Mouse (Mus musculus) kidney, postnatal 10 days (tissue): ENCODE data around the gene Fam135a.
"Not testable (repeated sequence)": the region's sequence is repeated elsewhere in the genome, so short reads cannot be mapped to it uniquely, and the experiment has no call there.

ENCODE experiments used
- DNase-seq: peaks from one replicate; pipeline ENCODE4 v3.0.0; 2021; ENCODE audit warnings: mixed read lengths

Fam135a gene

DNA sequence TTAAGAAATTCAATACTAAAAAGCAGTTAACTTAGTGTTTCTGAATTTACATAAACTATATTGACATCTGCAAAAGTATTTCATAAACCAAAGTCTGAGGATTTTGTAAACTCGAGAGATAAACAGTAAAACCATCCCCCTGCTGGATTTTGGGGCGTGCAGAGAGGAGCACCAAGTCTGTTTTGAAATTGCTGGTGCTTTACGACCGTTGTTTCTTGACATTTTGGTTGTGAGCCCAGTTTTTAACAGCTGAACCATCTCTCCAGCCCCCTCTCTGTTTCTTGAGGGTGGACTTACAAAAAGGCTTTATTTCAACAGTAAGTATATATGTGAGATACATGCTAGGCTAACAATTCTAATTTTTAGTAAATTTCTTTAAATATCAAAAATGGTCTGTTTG lies 33.4 kb downstream of the Fam135a start:
- DNase-seq: no peak

DNA sequence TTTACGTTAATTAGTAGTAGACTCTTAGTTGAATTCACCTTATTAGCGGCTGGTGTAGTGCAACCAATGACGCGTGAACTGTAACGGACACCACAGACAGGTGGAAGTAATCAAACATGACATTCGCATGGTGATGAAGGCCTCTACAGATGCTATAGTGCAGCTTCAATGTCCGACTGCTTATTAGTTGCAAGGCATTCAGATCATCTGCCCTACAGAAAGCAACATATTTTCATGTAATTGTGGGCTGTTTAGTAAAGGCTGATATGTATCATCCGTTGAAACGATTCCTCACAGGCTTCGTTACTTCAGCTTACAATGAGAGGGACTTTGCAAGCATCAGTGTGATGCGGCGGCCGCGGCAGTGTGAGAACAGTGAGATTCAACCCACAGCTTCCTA lies 44.4 kb downstream of the Fam135a start:
- DNase-seq: no peak

DNA sequence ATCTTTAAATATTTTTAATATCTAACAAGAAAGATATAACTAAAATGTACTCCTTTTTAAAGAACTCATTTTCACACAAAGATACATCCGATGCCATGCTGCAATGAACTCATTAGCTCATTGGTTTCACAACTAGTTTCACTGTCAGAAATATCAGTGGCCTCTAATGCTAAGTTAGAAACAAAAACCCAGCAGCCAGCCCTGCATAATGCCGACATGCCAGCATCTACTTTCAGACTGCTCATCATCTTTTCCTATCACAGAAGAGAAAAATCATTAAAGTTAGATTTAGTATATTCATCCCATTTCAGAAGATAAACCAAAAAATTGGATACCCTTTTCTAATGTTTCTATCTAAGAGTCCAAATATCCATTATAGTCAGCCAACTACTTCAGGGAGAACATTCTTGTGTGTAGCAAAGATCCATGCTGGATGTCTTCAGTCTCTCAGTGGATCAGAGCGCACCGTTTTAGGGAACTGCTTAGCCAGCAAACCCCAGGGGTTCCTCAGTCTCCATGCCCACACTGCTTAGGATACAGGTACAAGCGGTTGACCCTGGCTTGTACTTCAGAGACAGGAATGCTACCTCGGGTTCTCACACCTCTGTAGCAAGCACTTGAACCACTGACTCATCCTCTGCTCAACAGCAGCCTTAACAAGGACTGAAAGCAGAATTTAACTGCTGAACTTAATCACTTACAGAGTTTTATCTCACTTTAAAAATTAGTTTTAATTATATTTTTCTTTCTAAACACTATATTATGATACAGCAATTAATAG lies 53.2 kb downstream of the Fam135a start:
- no peak for DNase-seq

DNA sequence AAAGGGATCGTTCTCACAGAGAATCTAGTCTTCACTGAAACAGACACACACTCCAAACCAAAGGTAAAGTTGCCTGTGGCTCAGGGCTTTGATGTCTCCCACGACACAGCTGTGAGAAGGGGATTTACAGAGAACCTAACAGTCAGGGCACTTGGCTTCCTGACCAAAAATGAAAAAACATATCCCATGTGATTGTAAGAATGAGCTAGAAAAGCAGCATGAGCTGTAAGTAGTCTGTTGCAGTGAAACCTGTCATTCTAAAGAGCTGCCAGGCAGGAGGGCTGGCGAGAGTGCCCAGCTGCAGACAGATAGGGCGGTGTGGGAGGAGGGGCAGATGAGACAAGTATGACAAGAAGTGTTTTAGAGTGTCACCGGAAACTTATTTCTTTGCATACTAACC lies 54.5 kb downstream of the Fam135a start:
- no peak for DNase-seq

DNA sequence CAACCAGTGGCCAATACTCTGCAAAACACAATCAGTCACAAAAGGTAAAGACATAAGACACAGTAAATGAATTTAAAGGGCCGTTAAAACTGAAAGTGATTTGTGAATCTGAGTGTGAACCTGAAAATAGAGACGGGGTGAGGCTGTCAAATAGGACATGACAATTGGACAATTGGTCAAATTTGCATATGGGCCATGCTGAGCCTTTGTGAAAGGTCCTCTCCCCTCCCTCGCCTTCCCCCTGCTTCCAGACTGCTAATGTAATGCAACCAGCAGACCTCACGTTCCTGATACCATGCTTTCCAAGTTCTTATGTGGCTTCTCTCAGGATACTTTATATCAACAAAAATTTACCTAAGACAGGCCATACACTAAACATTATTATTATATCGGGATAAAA lies 57.1 kb downstream of the Fam135a start:
- no peak for DNase-seq

DNA sequence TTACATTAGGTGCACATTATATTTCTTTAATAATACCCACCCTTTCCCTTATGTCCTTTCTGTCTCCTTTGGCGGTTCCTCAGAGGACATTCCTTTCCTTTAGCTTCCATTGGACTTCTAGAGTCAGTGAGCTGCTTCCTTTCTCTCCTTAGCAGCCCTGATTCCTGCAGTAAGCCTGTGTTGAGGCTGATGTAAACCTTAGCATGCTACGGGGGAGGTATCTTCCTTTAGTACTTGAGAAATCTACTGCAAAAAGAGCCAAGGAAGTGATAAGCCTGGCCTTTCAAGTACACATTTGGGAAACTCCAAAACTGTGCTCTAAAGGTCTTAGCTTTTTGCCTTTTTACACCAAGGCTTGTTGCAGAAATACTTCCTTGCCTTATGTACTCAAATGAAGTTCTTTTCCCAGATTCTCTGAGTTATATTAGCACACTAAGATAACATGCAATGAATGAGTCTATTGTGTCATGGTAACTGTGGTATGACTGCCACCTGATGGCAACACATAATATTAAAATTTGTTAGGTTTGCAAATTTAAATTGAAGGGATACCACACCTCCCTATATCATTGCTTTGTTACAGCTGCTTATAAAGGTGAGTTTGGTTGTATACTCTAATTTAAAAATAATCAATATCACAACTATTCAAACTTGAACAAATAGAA lies 66.2 kb downstream of the Fam135a start:
- DNase-seq: no peak

DNA sequence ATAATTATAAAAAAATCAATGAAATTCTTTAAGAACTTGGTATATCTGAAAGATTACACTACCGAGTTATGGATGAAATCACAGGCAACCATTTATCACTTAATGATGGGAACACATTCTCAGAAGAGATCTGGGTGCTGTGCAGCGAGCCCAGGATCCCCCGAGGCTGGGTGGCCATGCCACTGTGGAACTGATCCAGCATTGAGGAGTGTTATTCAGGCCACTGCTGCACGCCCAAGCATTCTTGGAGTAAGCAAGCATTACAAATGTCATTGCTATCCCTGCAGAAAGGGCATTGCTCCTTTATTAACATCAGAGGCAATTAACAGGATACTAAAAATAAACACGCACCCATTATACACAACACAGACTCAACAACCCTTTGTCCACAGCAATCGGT lies 89.3 kb downstream of the Fam135a start:
- no peak for DNase-seq

DNA sequence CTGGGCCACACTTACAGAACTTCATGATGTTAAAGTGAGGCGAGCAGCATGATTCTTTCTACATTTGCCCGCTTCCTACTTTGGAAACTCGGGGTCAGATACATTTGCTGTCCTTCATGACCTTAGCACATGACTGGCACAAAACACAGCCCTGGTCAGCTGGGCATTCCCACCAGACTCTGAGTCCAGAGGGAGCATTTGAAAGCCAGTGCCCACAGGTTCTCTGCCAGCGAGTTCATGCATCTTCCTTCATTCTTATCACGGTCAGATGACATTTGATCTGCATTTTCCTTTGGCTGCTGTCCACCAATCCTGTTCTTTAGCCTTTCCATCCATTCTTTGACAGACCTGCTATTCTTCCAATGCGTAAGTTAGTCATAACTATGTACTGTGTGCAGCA lies 90.1 kb downstream of the Fam135a start:
- no peak for DNase-seq

DNA sequence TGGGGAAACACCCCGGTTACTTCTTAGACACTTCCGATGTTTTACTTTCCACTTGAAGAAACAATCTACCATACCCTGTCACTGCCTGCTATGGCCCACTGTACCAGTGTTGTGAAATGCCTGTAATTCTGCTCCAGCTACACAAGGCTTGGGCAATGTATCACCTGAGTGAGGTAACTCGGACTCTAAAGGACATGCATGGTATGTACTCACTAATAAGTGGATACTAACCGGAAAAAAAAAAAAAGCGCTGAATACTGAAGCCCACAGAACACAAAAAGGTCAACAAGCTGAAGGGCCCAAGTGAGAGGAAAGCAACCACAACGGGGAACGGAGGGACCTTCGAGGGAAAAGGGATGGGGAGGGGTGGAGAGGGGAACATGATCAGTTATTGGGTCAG lies 92.5 kb downstream of the Fam135a start:
- DNase-seq: no peak

DNA sequence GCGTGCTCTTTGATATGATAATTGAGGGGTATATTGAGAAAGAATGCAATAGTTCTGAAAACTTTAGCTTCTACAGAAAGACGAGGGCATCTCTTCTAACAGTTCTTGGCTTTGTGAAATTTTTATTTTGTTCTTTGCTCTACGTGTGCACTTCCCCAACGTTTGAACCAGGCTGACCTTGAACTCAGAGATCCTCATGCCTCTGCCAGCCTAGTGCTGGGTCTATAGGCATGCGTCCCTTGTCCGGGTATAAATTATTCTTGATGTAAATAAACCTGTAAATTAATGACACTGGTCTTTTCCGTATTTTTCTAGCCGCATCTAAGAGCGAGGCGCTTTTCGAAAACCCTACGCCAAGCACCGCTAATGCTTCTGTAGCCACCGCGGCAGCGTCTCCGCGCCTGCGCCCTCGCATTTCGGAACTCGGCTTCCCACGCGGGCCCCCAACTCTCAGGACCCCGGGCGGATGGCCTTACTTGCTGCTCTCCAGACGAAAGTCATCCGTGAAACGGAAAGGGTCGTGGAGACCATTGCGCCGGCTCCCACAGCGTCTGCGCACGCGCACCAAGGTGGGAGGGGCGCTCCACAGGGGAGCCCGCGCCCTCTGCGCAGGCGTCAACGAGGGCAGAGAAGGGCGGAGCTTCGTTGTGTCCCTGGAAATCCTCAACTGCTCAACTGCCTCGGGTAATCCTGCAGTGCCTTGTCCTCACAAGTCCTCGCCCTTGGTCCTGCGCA lies 94.9 kb downstream of the Fam135a start, which contains the start of gene Sdhaf4:
TSS of gene Sdhaf4 (minus strand) at position 587 of the 735 bp plus-strand sequence.
- DNase-seq: peak; percentile 95

DNA sequence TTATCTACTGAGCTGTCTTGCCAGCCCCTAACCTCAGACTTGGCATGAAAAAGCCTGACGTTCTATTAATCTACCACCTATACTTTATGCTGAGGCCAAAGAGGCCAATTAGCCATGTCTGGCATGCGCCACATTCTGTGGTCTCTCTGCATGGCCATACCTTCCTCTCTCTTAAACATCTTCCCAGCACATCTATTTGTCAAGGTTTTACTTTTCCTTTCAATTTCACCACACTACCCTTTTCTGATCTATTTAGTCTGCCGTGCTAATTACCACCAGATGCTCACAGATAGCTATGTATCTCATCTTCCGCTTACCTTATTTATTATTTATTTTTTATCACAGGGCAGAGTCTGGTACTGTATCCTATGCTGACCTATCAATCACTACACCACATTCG lies 100.8 kb downstream of the Fam135a start:
- DNase-seq: no peak

DNA sequence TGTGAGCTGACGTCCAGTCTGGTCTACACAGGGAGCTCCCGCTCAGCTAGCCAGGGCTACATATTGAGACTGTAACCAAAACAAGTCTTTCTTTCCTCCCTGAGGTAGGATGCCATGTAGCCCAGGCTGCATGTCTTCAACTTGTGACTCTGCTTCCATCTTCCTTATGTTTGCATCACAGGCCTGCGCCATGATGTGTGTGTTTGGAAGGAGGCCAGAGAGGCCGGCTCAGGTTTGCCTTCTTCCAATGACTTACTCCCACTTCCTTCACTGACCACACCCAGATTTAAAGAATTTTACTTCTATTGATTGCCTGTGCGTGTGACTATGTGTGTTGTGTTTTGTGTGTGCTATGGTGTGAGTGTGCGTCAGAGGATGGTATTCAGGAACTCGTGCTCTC lies 101.3 kb downstream of the Fam135a start:
- no peak for DNase-seq

DNA sequence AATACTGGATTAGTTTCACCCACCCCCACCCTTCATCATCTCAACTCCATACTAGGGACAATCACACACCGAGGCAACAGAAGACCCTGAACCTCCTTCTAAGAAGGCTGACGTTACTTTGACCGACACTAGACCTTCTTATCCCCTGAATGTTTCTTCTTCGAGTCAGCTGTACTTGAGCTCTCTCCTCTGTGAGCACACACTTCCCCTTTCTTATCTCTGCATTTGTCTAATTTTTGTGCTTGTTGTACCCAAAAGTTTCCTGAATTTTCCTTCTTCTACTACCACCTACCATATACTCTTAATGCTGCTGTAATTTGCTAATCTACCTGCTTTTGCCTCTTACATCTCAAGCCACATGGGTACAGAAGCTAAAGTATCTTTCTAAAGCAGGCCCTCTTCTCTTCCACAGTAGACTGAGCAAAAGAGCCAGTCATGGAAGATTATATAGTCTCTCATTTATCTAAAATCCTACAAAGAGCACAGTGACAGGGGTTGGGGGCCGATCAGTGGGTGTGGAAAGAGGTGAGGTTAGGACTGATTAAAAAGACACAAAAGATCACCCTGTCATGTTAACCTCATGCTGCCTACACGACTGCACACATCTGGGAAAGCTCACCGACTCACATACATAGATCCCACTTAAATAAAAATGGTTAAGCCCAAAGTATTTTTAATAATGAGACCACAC lies 101.9 kb downstream of the Fam135a start:
- no peak for DNase-seq

DNA sequence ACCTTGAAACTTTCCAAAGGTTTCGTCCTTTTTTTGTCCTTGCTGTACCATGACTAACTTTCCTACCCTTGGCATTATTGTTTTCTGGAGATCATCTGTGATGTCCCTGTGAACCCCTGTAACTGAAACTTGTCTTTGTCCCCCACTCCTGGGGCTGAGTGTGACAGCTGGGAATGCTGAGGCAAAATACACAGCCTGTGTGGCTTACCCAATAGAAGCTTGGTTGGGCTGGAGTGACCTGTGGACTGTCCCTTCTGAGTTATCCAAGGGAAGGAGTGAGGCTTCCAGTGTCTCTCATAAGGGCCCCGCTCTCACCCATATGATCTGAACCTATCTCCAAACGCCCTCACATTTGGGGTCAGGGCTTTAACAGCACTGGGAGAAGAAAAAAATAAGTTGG lies 102.6 kb downstream of the Fam135a start:
- no peak for DNase-seq

DNA sequence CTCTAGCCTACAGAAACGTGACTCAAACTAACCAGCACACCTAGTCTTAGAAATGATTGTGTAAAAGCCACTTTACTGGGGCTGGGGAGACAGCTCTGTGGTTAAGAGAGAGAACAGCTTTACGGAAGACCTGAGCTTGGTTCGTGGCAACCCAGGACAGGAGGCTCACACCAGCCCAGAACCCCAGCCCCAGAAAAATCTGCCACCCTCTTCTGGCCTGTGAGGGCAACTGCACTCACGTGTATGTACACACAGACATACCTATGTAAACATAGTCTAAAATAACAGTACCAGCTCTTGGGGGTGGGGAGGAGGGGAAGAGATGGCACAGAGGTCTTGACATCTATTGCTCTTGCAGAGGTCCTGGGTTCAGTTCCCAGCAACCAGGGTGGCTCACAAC lies 104.7 kb downstream of the Fam135a start:
- DNase-seq: no peak

DNA sequence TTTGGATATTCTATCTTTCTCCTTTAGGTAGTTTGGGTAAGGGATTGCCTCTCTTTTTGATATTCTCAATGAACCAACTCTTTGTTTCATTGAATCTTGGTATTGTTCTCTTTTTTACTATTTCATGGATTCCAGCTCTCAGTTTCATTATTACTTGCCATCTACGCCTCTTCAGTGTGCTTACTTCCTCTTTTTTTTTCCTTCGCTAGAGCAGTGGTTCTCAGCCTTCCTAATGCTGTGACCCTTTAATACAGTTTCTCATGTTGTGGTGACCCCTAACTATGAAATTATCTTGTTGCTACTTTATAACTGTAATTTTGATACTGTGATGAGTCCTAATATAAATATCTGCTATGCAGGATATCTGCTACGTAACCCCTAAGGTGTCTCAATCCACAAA lies 117.0 kb downstream of the Fam135a start:
- no peak for DNase-seq

DNA sequence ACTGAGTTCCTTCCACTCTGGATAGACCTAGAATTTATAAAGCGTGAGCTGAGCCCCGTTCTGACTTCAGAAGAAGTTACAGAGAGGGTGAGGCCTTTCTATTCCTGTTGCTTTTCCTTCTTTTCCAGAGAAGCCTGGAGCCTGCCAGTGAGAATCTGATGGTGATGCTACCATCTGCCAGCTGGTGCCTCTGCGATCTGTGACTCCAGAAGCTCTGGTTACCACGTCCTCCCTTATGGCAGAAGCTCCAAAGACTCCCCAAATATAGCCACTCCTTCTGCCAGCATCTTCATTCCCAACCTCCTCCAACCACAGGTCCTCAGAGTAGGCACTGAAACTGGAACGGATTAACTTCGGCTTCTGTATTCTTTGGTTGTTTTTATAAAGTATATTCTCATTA lies 121.9 kb downstream of the Fam135a start:
- DNase-seq: no peak

DNA sequence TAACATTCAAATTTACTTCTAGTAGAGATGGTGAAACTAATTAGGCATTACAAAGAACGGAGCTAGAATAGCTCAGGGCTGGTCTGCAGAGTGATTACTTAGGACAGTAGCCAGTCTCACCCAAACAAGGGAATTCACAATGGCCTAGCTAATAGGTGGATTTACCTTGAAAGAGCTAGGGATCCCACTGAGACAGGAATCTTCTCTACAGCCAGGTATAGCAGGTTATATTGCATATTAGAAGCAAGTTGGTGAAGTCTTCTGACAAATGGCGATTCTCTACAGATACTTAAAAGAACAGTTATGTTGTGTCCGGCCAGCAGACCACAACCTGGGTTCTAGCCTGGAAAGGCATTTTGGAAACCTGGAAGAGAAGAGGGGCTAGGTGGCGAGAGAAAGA lies 129.0 kb downstream of the Fam135a start:
- DNase-seq: not testable (repeated sequence)

DNA sequence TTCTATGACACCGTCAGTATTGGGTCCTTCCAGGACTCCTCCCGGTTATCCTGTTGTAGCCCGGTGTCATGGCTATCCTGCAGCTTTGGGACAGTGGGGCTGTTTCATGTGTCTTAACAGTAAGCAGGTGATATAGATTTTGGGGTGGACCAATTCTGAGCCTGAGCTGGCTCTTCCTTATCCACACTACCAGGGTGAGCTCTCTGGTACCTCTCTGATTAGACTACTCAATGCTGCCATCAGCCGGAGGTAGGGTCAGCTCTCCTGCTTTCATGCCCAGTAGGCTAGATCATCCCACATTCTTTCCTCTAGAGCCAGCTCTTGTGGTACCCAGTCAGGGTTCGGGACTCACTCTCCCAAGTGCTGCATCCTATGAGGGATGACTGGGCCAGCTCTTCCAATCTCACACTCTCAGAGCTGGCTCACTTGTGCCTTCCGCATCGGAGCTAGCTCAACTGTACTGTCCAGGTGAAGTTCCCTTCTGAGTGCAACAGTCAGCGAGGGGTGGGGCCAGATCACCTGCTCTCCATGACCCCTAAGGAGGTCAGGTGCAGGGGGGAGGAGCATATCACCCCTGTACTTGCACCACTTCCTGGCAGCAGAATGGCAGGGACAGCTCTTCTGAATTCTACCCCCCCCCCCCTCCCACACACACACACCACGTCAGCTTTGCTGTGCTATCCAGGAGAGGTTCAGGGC lies 132.0 kb downstream of the Fam135a start:
- DNase-seq: no peak

DNA sequence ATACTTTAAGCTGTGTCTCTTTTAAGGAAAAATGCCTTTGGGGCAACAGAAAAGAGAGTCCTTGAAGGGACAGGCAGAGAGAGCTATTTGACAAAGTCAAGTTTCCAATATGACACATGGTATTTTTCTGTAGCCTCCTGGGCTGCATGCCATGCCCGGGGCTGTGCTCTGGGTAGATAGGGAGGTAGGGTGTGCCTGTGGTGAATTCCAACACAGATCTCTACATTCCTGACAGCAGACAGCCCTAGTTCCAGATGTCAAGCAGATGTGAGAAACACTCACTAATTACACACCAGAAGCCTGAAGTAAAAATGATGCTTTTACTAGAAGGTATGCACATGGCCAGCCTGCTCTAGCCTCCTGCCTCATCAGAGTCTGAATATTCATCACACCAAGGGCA lies 133.9 kb downstream of the Fam135a start:
- DNase-seq: no peak
